Mouse (Mus musculus) mammary gland, adult 2 months (tissue): ENCODE results near the gene Gm5286. TPM values are rescaled to one million over a fixed set of nuclear protein-coding genes. Genes with fewer than 3 reads are reported as not detected.

Experiments used
- polyA plus RNA-seq: library from polyadenylated mRNA; depleted of rRNA; stranded (reverse); fragments of >200 nt; gene quantifications from 2 replicates; pipeline ENCODE4 v1.2.3, GENCODE M21; 2012; ENCODE audit warnings: low replicate concordance; rRNA removed

Gene Gm5286
- polyA plus RNA-seq, result not detected in 2 replicates

GRCm38 (mm10) chr3:94196414-94196813 lies at the start of gene Gm5286:
Gene Gm5286 (plus strand): TSS chr3:94196714.

GRCm38 (mm10) chr3:94178093-94178492 lies 18.4 kb upstream of the Gm5286 start, which contains the start of gene Gm10696:
Gene Gm10696 (minus strand): TSS chr3:94178193.

Other genes starting within 250 kb of the Gm5286 start
- gene Tdpoz5, start 235.4 kb upstream of the Gm5286 start, polyA plus RNA-seq, result not detected in 2 replicates
- not detected in 2 replicates for gene Gm9125, start 141.8 kb upstream of the Gm5286 start, polyA plus RNA-seq
- not detected in 2 replicates for gene Gm10697, start 124.1 kb upstream of the Gm5286 start, polyA plus RNA-seq
- gene Gm10696, start 18.5 kb upstream of the Gm5286 start, polyA plus RNA-seq, result not detected in 2 replicates
- gene Gm4778, start 67.3 kb downstream of the Gm5286 start, polyA plus RNA-seq, result not detected in 2 replicates
- 0.80 and 2.6 TPM in 2 replicates for gene Them4, start 113.4 kb downstream of the Gm5286 start, polyA plus RNA-seq
- gene Them5, start 145.4 kb downstream of the Gm5286 start, polyA plus RNA-seq, result 0.13 and 1.8 TPM in 2 replicates
- gene C2cd4d, start 165.7 kb downstream of the Gm5286 start, polyA plus RNA-seq, result 1.1 and 4.3 TPM in 2 replicates
- 20.3 and 32.9 TPM in 2 replicates for gene Rorc, start 176.1 kb downstream of the Gm5286 start, polyA plus RNA-seq
- gene Lingo4, start 201.8 kb downstream of the Gm5286 start, polyA plus RNA-seq, result 0.53 and 1.1 TPM in 2 replicates
- 0.25 and 1.6 TPM in 2 replicates for gene Tdrkh, start 216.6 kb downstream of the Gm5286 start, polyA plus RNA-seq
- gene Mrpl9, start 246.6 kb downstream of the Gm5286 start, polyA plus RNA-seq, result 23.7 and 27.7 TPM in 2 replicates
- not detected in 2 replicates for gene Oaz3, start 247.2 kb downstream of the Gm5286 start, polyA plus RNA-seq